Mouse (Mus musculus) MEL (cell line): Measurements from ENCODE around the gene Cdh4. TPM values are rescaled to one million over a fixed set of nuclear protein-coding genes. Genes with fewer than 3 reads are reported as not detected.

Experiments used
- DNase-seq: peaks from one replicate; pipeline ENCODE4 v3.0.0; 2011; ENCODE audit warnings: low read depth, low spot score
- H3K27ac ChIP-seq: 2 replicates; pipeline ENCODE4 v1.5.1; 2012; ENCODE audit warnings: low read depth, mild to moderate bottlenecking, control low read depth, low read length, moderate library complexity; ENCODE audit not compliant: control insufficient read depth
- H3K27me3 ChIP-seq, 2 experiments: fragments of 150-350 bp in 1 of 2; sonication (generic) in 1 of 2; 2 replicates each; pipeline ENCODE4 v1.6.1; 2012; ENCODE audit warnings: low read length in 2 of 2, mild to moderate bottlenecking in 2 of 2, improper control_type of control experiment in 1 of 2, moderate library complexity in 1 of 2; ENCODE audit not compliant: insufficient read depth in 2 of 2, control insufficient read depth in 1 of 2
- H3K36me3 ChIP-seq, 2 experiments: 2 replicates each; pipeline ENCODE4 v1.6.1; 2012 to 2014; ENCODE audit warnings: low read length in 2 of 2, improper control_type of control experiment in 1 of 2, inconsistent platforms in 1 of 2, mild to moderate bottlenecking in 1 of 2; ENCODE audit not compliant: insufficient read depth in 2 of 2, control insufficient read depth in 1 of 2
- H3K4me1 ChIP-seq, 2 experiments: fragments of 150-350 bp in 1 of 2; sonication (generic) in 1 of 2; 2 replicates each; pipeline ENCODE4 v1.6.1; 2012; ENCODE audit warnings: low read length in 2 of 2, improper control_type of control experiment in 1 of 2, mild to moderate bottlenecking in 1 of 2; ENCODE audit not compliant: insufficient read depth in 2 of 2, control insufficient read depth in 1 of 2
- H3K4me3 ChIP-seq, 2 experiments: fragments of 150-350 bp in 1 of 2; sonication (generic) in 1 of 2; 2 replicates each; pipeline ENCODE4 v1.5.1; 2012; ENCODE audit warnings: low read depth in 2 of 2, low read length in 2 of 2, mild to moderate bottlenecking in 2 of 2, moderate library complexity in 2 of 2, control low read depth in 1 of 2, improper control_type of control experiment in 1 of 2; ENCODE audit not compliant: control insufficient read depth in 1 of 2, insufficient read depth in 1 of 2
- H3K79me2 ChIP-seq: 2 replicates; pipeline ENCODE4 v1.6.1; 2012; ENCODE audit warnings: mild to moderate bottlenecking, low read length, moderate library complexity; ENCODE audit not compliant: control insufficient read depth, poor library complexity, insufficient read depth
- H3K9ac ChIP-seq: 2 replicates; pipeline ENCODE4 v1.6.1; 2012; ENCODE audit warnings: low read depth, mild to moderate bottlenecking, control low read depth, low read length, moderate library complexity; ENCODE audit not compliant: control insufficient read depth, poor library complexity, severe bottlenecking
- H3K9me3 ChIP-seq: fragments of 150-350 bp; sonication (generic); replicated peaks from 2 replicates; pipeline ENCODE4 v1.6.1; 2012; ENCODE audit warnings: mild to moderate bottlenecking, low read length, improper control_type of control experiment, moderate library complexity; ENCODE audit not compliant: insufficient read depth
- BHLHE40 ChIP-seq: IDR thresholded peaks from 2 replicates; pipeline ENCODE4 v1.6.1; 2012; ENCODE audit warnings: low read depth, mild to moderate bottlenecking, inconsistent platforms, low read length, improper control_type of control experiment, borderline replicate concordance
- CHD1 ChIP-seq: IDR thresholded peaks from 2 replicates; pipeline ENCODE4 v1.6.1; 2012; ENCODE audit warnings: low read depth, mild to moderate bottlenecking, inconsistent platforms, low read length, improper control_type of control experiment
- E2F4 ChIP-seq: IDR thresholded peaks from 2 replicates; pipeline ENCODE4 v1.6.1; 2011; ENCODE audit warnings: low read depth, low read length, improper control_type of control experiment, borderline replicate concordance
- ELF1 ChIP-seq: IDR thresholded peaks from 2 replicates; pipeline ENCODE4 v1.6.1; 2014; ENCODE audit warnings: low read depth, mild to moderate bottlenecking, inconsistent platforms, low read length, improper control_type of control experiment, moderate library complexity
- EP300 ChIP-seq, 2 experiments: IDR thresholded peaks; 2 replicates each; pipeline ENCODE4 v1.6.1; 2011; ENCODE audit warnings: improper control_type of control experiment in 2 of 2, low read length in 2 of 2, low read depth in 1 of 2, mild to moderate bottlenecking in 1 of 2
- ETS1 ChIP-seq: IDR thresholded peaks from 2 replicates; pipeline ENCODE4 v1.6.1; 2012; ENCODE audit warnings: low read depth, mild to moderate bottlenecking, inconsistent platforms, low read length, improper control_type of control experiment, moderate library complexity
- GABPA ChIP-seq: IDR thresholded peaks from 2 replicates; pipeline ENCODE4 v1.6.1; 2012; ENCODE audit warnings: low read depth, mild to moderate bottlenecking, inconsistent platforms, low read length, improper control_type of control experiment, moderate library complexity
- GATA1 ChIP-seq: IDR thresholded peaks from 2 replicates; pipeline ENCODE4 v1.6.1; 2011; ENCODE audit warnings: low read depth, low read length, improper control_type of control experiment
- HCFC1 ChIP-seq: IDR thresholded peaks from 2 replicates; pipeline ENCODE4 v1.6.1; 2012; ENCODE audit warnings: low read depth, mild to moderate bottlenecking, inconsistent platforms, low read length, improper control_type of control experiment, moderate library complexity
- JUND ChIP-seq: IDR thresholded peaks from 2 replicates; pipeline ENCODE4 v1.6.1; 2011; ENCODE audit warnings: low read depth, mild to moderate bottlenecking, improper control_type of control experiment, low read length
- KAT2A ChIP-seq: conservative IDR thresholded peaks from 2 replicates; pipeline ENCODE4 v1.6.1; 2012; ENCODE audit warnings: low read depth, low read length, improper control_type of control experiment, inconsistent platforms
- MEF2A ChIP-seq: IDR thresholded peaks from 2 replicates; pipeline ENCODE4 v1.6.1; 2014; ENCODE audit warnings: low read depth, mild to moderate bottlenecking, inconsistent platforms, low read length, improper control_type of control experiment; ENCODE audit not compliant: poor library complexity, insufficient replicate concordance, severe bottlenecking; ENCODE audit errors: extremely low read depth
- MXI1 ChIP-seq: IDR thresholded peaks from 2 replicates; pipeline ENCODE4 v1.6.1; 2011; ENCODE audit warnings: mild to moderate bottlenecking, low read depth, low read length, improper control_type of control experiment
- NELFE ChIP-seq: IDR thresholded peaks from 2 replicates; pipeline ENCODE4 v1.6.1; 2011; ENCODE audit warnings: low read depth, low read length, improper control_type of control experiment
- NRF1 ChIP-seq: IDR thresholded peaks from 2 replicates; pipeline ENCODE4 v1.6.1; 2014; ENCODE audit warnings: low read depth, mild to moderate bottlenecking, inconsistent platforms, low read length, improper control_type of control experiment, moderate library complexity; ENCODE audit not compliant: poor library complexity, insufficient read depth, severe bottlenecking
- POLR2A ChIP-seq, 2 experiments: IDR thresholded peaks; 2 replicates each; pipeline ENCODE4 v1.6.1; 2011 to 2012; ENCODE audit warnings: low read length in 2 of 2, mild to moderate bottlenecking in 2 of 2, control low read depth in 1 of 2, improper control_type of control experiment in 1 of 2, low read depth in 1 of 2, moderate library complexity in 1 of 2; ENCODE audit not compliant: control insufficient read depth in 1 of 2, insufficient read depth in 1 of 2, poor library complexity in 1 of 2
- POLR2AphosphoS2 ChIP-seq: IDR thresholded peaks from 2 replicates; pipeline ENCODE4 v1.6.1; 2011; ENCODE audit warnings: low read length, improper control_type of control experiment
- SIN3A ChIP-seq: IDR thresholded peaks from 2 replicates; pipeline ENCODE4 v1.6.1; 2012; ENCODE audit warnings: low read length, improper control_type of control experiment, inconsistent platforms
- TBP ChIP-seq: IDR thresholded peaks from 2 replicates; pipeline ENCODE4 v1.8.0; 2011; ENCODE audit warnings: low read depth, low read length, improper control_type of control experiment
- TCF12 ChIP-seq: IDR thresholded peaks from 2 replicates; pipeline ENCODE4 v1.6.1; 2014; ENCODE audit warnings: low read depth, mild to moderate bottlenecking, inconsistent platforms, low read length, improper control_type of control experiment, moderate library complexity
- ZC3H11A ChIP-seq: IDR thresholded peaks from 2 replicates; pipeline ENCODE4 v1.6.1; 2012; ENCODE audit warnings: low read depth, mild to moderate bottlenecking, inconsistent platforms, low read length, improper control_type of control experiment
- ZNF384 ChIP-seq: IDR thresholded peaks from 2 replicates; pipeline ENCODE4 v1.6.1; 2012; ENCODE audit warnings: low read depth, mild to moderate bottlenecking, inconsistent platforms, low read length, improper control_type of control experiment
- polyA plus RNA-seq, 2 experiments: library from polyadenylated mRNA; stranded (reverse) in 1 of 2; unstranded in 1 of 2; fragments of >175 nt in 1 of 2; fragments of >200 nt in 1 of 2; gene quantifications; 2 replicates each; pipeline versions ENCODE4 v1.2.1 to v1.2.4; 2012; ENCODE audit warnings: low replicate concordance in 2 of 2, low read depth in 1 of 2; ENCODE audit not compliant: insufficient read length in 2 of 2, insufficient read depth in 1 of 2, missing spikeins in 1 of 2
- total RNA-seq: library from RNA; depleted of rRNA; stranded (reverse); fragments of 300-350 nt; gene quantifications from 2 replicates; pipeline ENCODE4 v1.2.3, GENCODE M21; 2012

The Cdh4 gene
- total and polyA plus RNA-seq, 3 experiments = not detected

GRCm38 (mm10) chr2:179630720-179631119 lies 188.5 kb downstream of the Cdh4 start:
- no peak overlapping the region for H3K4me3 ChIP-seq
- no peaks in the 10 kb centered on the region for H3K4me1 ChIP-seq
- no peaks in the 10 kb centered on the region for H3K36me3 ChIP-seq
- no peak overlapping the region for H3K9ac ChIP-seq
- H3K79me2 ChIP-seq = no peaks in the 10 kb centered on the region
- no peak overlapping the region for H3K27ac ChIP-seq
- H3K27me3 ChIP-seq = no peaks in the 10 kb centered on the region; a peak in 1 of 4 replicates
- no peaks in the 10 kb centered on the region for H3K9me3 ChIP-seq
- TF ChIP-seq JUND = no peak
- no peak for TF ChIP-seq SIN3A
- no peak for TF ChIP-seq TCF12
- no peak for TF ChIP-seq ZC3H11A
- TF ChIP-seq POLR2A (IDR thresholded peaks at IDR 0.05; ENCODE audit: control insufficient read depth in 1 of 2, insufficient read depth in 1 of 2, low read depth in 1 of 2, low read length in 2 of 2, poor library complexity in 1 of 2) = no peak
- TF ChIP-seq MXI1 = no peak
- TF ChIP-seq ZNF384 = no peak
- TF ChIP-seq TBP = no peak
- TF ChIP-seq ETS1 = no peak
- TF ChIP-seq NELFE = no peak
- no peak for TF ChIP-seq EP300 (IDR thresholded peaks at IDR 0.05; ENCODE audit: low read depth in 1 of 2, low read length in 2 of 2)
- no peak for TF ChIP-seq GATA1
- no peak for TF ChIP-seq GABPA
- TF ChIP-seq E2F4 = no peak
- TF ChIP-seq HCFC1 = no peak
- TF ChIP-seq MEF2A = no peak
- no peak for TF ChIP-seq KAT2A
- no peak for TF ChIP-seq BHLHE40
- DNase-seq = no peak

DNA sequence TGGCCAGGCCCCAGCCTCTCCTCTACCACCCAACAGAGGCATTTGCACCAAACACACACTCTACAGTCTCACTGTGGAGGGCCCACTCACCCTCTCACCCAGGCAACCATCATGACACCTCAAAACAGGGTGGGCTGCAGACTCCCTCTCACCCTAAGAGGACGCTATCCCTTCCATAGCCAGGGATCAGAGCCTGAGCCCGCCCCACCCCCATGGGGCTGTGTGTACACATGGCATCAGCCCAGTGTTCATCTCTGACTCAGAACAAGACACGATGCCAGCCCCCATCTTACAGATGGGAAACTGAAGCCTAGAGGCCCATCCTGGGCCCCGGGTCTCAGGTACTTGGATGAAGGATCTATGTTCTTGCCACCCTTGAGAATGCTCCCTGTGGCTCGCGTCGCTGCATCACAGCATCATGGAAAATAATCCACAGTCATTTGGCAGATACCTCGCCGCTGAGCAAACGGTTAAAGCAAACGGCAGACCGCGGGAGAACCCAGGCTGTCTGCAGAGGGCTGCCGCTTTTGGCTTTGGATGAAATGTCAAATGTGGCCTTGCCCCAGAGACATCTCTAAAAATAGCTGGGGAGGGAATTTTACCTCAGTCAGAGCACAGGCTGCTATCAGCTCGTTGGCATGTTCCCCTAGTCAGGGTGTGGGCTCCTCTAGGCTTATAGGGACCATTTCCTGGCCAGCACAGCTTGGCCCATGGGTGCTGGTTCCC lies 198.5 kb downstream of the Cdh4 start:
- Histone ChIP-seq H3K9me3 (no peaks in the 10 kb centered on the region), H3K9ac (no peak overlapping the region), H3K27me3 (no peaks in the 10 kb centered on the region), H3K4me3 (no peak overlapping the region), H3K4me1 (no peaks in the 10 kb centered on the region), H3K27ac (no peak overlapping the region), H3K36me3 (no peaks in the 10 kb centered on the region), H3K79me2 (no peaks in the 10 kb centered on the region)
- no peak for DNase-seq
- TF ChIP-seq GATA1 (no peak), MXI1 (no peak), KAT2A (no peak), NRF1 (no peak), POLR2AphosphoS2 (no peak), ETS1 (no peak), ELF1 (no peak), HCFC1 (no peak), CHD1 (no peak), TBP (no peak)
